Mouse (Mus musculus) lung, adult 2 months (tissue): Measurements from ENCODE around the gene Cdkn1b. TPM values are rescaled to one million over a fixed set of nuclear protein-coding genes. Genes with fewer than 3 reads are reported as not detected.

ENCODE experiments used
- DNase-seq: peaks from one replicate; pipeline ENCODE4 v3.0.0; 2022
- H3K4me1 ChIP-seq: fragments of 200-500 bp; 2 replicates; pipeline ENCODE4 v1.6.1; 2011; ENCODE audit warnings: low read length; ENCODE audit not compliant: control insufficient read depth, insufficient read depth
- H3K4me3 ChIP-seq: fragments of 200-500 bp; replicated peaks from 2 replicates; pipeline ENCODE3; 2011; ENCODE audit warnings: low read depth, mild to moderate bottlenecking, control low read depth, low read length; ENCODE audit errors: extremely low read depth
- CTCF ChIP-seq: fragments of 200-500 bp; IDR thresholded peaks from 2 replicates; pipeline ENCODE4 v1.5.1; 2011; ENCODE audit warnings: mild to moderate bottlenecking, low read length, control low read depth; ENCODE audit not compliant: insufficient read depth
- POLR2A ChIP-seq: fragments of 200-500 bp; IDR thresholded peaks from 2 replicates; pipeline ENCODE4 v1.6.1; 2011; ENCODE audit warnings: low read depth, mild to moderate bottlenecking, control low read depth, low read length, borderline replicate concordance; ENCODE audit errors: extremely low read depth
- WGBS: fragments of 180-500 bp; shearing (Covaris S2); methylation state at CpG from one replicate; pipeline ENCODE4 v1.1.7; 2018; 5-methylcytosine and 5-hydroxymethylcytosine counted together
- polyA plus RNA-seq: library from polyadenylated mRNA; depleted of rRNA; stranded (reverse); fragments of >200 nt; gene quantifications from 2 replicates; pipeline ENCODE4 v1.2.3, GENCODE M21; 2012

Gene Cdkn1b
- polyA plus RNA-seq, 1 experiment = 26.9 TPM

DNA sequence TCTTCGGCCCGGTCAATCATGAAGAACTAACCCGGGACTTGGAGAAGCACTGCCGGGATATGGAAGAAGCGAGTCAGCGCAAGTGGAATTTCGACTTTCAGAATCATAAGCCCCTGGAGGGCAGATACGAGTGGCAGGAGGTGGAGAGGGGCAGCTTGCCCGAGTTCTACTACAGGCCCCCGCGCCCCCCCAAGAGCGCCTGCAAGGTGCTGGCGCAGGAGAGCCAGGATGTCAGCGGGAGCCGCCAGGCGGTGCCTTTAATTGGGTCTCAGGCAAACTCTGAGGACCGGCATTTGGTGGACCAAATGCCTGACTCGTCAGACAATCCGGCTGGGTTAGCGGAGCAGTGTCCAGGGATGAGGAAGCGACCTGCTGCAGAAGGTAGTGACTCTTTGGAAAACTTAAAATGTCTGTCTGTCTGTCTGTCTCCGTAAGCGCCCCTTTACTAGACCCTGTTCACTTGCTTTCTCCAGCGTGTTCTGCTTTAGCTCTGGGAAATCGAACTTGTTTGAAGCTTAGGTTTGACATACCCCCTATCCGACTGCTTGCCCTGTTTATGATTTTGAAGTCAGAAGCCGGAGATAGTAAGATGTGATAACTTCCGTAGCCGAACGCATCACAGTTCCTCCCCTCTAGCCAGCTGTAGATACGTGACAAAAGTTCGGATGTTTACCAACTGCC lies 953 bp downstream of the Cdkn1b start:
- Histone ChIP-seq H3K4me3 (peak overlapping the region; percentile 86), H3K4me1 (no peaks in the 10 kb centered on the region)
- 1% methylated on average over 32 of the region's 32 CpGs for WGBS
- DNase-seq = peak; percentile 74
- TF ChIP-seq POLR2A = no peak; the same call in 1 of the 2 replicates
- no peak for TF ChIP-seq CTCF

- WGBS = 4% methylated on average over 20 of the region's 20 CpGs
- TF ChIP-seq CTCF (no peak), POLR2A (no peak)
- no peaks in the 10 kb centered on the region for H3K4me1 ChIP-seq
- H3K4me3 ChIP-seq = peak overlapping the region; percentile 86
- no peak for DNase-seq
These were observed 1.7 kb downstream of the Cdkn1b start for GRCm38 (mm10) chr6:134921695-134922510.

DNA sequence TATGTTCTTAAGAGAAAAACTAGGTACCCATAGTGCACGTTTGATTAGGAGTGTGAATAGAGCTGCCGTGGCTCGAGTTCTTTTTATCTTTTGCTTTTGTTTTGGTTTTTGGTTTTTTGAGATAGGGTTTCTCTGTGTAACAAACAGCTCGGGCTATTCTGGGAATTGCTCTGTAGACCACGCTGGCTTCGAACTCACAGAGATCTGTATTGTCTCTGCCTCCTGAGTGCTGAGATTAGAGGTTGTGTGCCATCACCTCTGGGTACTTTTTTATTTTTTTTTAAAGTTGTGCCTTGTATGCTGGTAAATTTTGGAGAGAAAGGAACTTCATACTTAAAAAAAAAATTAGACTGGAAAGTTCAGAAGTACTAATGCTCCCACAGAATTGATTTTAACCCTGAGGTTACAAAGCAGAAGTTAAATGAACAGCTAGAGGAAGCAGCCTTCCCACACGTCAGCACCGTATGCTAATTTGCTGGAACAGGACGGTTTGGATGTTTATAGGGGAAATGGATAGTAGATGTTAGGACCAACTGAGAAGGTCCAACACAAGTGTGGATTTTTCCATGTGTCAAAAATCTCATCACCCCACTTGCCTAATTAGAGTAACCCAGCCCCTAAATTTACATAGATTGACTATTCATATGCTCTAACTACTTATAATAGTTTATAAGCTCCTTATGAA lies 2.5 kb downstream of the Cdkn1b start:
- no peaks in the 10 kb centered on the region for H3K4me1 ChIP-seq
- H3K4me3 ChIP-seq = peak overlapping the region; percentile 4
- no peak for DNase-seq
- 17% methylated on average over 9 of the region's 9 CpGs for WGBS
- TF ChIP-seq POLR2A (no peak), CTCF (no peak)

GRCm38 (mm10) chr6:134923670-134924069 lies 3.5 kb downstream of the Cdkn1b start:
- no peak for DNase-seq
- WGBS = 50% methylated on average over 4 of the region's 4 CpGs
- Histone ChIP-seq H3K4me3 (no peak overlapping the region), H3K4me1 (no peaks in the 10 kb centered on the region)
- TF ChIP-seq CTCF (no peak), POLR2A (no peak)

GRCm38 (mm10) chr6:134924262-134924661 lies 4.1 kb downstream of the Cdkn1b start:
- TF ChIP-seq CTCF (no peak), POLR2A (no peak)
- DNase-seq = no peak
- Histone ChIP-seq H3K4me1 (no peaks in the 10 kb centered on the region), H3K4me3 (no peak overlapping the region)
- WGBS = 46% methylated on average over 3 of the region's 3 CpGs

DNA sequence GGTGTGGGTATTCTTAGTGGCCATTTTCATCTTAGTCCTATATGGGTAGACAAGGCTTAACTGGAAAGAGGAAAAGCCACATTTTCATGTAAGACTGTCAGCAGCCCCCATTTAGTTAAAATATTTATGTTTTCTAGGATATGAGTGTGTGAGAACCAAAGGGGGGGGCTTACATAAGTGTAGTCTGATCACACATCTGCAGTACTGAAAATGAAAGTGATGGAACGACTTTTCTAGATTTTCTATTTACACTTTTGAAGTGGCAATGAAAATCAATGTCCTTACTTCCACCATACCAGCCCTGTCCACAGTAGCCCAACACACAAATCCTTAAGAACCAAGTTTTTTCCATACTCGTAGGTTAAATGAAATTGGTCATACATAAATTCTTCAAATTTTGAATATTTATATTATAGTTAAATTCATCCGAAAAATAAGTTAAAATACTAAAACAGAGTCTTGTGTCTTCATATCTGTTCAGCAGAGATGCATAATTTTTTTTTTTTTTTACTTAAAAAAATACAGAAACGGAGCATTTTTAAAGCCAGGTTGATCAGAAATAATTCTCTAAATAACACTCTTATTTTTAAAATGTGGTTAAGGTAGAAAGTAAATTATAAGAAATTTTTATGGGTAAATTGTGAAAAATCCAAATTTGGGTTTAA lies 5.6 kb downstream of the Cdkn1b start:
- DNase-seq = no peak
- 59% methylated on average over 4 of the region's 4 CpGs for WGBS
- no peak for TF ChIP-seq CTCF
- TF ChIP-seq POLR2A = no peak
- no peaks in the 10 kb centered on the region for H3K4me1 ChIP-seq
- H3K4me3 ChIP-seq = no peak overlapping the region

DNA sequence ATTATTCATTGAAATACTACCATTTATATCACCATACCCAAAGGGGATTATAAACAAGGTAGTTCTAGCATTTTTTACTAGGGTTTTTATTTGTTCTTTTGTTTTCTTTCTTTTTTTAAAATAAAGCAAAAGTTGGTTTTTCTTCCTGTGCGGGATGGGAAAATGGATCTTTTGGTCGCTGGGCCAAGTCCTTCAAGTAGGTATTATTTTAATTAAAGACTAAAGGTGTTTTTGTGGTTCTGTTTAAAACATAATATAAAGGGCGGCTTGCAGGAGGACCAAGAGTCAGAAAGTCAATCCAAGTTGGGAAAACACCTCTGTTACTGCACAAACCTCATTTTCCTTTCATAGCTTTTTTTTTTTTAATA lies 6.1 kb downstream of the Cdkn1b start:
- no peak for DNase-seq
- TF ChIP-seq CTCF = no peak
- no peak for TF ChIP-seq POLR2A
- H3K4me3 ChIP-seq = peak overlapping the region; percentile 85
- H3K4me1 ChIP-seq = no peaks in the 10 kb centered on the region
- 44% methylated on average over 3 of the region's 3 CpGs for WGBS

GRCm38 (mm10) chr6:134926803-134927594 lies 6.8 kb downstream of the Cdkn1b start:
- under 1% methylated on average over 63 of the region's 63 CpGs for WGBS
- H3K4me3 ChIP-seq = peak overlapping the region; percentile 85
- TF ChIP-seq POLR2A (no peak), CTCF (no peak)
- DNase-seq = peak; percentile 76
- H3K4me1 ChIP-seq = no peaks in the 10 kb centered on the region
